Mouse (Mus musculus) forebrain, embryonic 12.5 days (tissue): ENCODE data around the gene Gm8108. TPM values are rescaled to one million over a fixed set of nuclear protein-coding genes. Genes with fewer than 3 reads are reported as not detected.
"Not testable (repeated sequence)": the region's sequence is repeated elsewhere in the genome, so short reads cannot be mapped to it uniquely, and the experiment has no call there.

ENCODE experiments used
- ATAC-seq: fragments of 200-750 bp; cut with Nextera tagmentation; 2 replicates; pipeline ENCODE4 v1.8.0; 2017; ENCODE audit warnings: moderate TSS enrichment; ENCODE audit not compliant: low FRiP score
- H3K27ac ChIP-seq: fragments of 300-500 bp; sonication (generic); 2 replicates; pipeline ENCODE4 v1.5.1; 2016; ENCODE audit warnings: mild to moderate bottlenecking
- H3K27me3 ChIP-seq: fragments of 300-500 bp; sonication (generic); 2 replicates; pipeline ENCODE4 v1.6.1; 2016; ENCODE audit warnings: mild to moderate bottlenecking
- H3K36me3 ChIP-seq: fragments of 300-500 bp; sonication (generic); replicated peaks from 2 replicates; pipeline ENCODE4 v1.6.1; 2016; ENCODE audit warnings: mild to moderate bottlenecking
- H3K4me1 ChIP-seq: fragments of 300-500 bp; sonication (generic); 2 replicates; pipeline ENCODE4 v1.6.1; 2016
- H3K4me2 ChIP-seq: fragments of 300-500 bp; sonication (generic); 2 replicates; pipeline ENCODE4 v1.6.1; 2016; ENCODE audit warnings: mild to moderate bottlenecking, moderate library complexity
- H3K4me3 ChIP-seq: fragments of 300-500 bp; sonication (generic); replicated peaks from 2 replicates; pipeline ENCODE4 v1.5.1; 2016; ENCODE audit warnings: mild to moderate bottlenecking
- H3K9ac ChIP-seq: fragments of 300-500 bp; sonication (generic); 2 replicates; pipeline ENCODE4 v1.6.1; 2016; ENCODE audit warnings: mild to moderate bottlenecking
- H3K9me3 ChIP-seq: fragments of 300-500 bp; sonication (generic); 2 replicates; pipeline ENCODE4 v1.6.1; 2016
- WGBS: fragments of 180-500 bp; shearing (Covaris S2); methylation state at CpG from one replicate; pipeline ENCODE4 v1.1.7; 2016; 5-methylcytosine and 5-hydroxymethylcytosine counted together
- polyA plus RNA-seq: library from polyadenylated mRNA; unstranded; fragments of >200 nt; fragmentation: Nextera tagmentation; extraction: Ambion mirVana; gene quantifications from 2 replicates; pipeline ENCODE4 v1.2.1, GENCODE M21; 2016

Gm8108 gene
- 1.00 and 1.1 TPM in 2 replicates for polyA plus RNA-seq

- H3K9me3 ChIP-seq, ATAC-seq, H3K4me1 ChIP-seq, H3K27ac ChIP-seq, H3K36me3 ChIP-seq, H3K27me3 ChIP-seq: not testable (repeated sequence)
- Histone ChIP-seq H3K9ac (peak within 1 kb of the TSS; percentile 42; the same call in 1 of the 2 replicates), H3K4me3 (peak within 1 kb of the TSS; percentile 46), H3K4me2 (peak within 1 kb of the TSS; percentile 60)
- WGBS, result 4% methylated on average over 35 of the region's 37 CpGs
These were observed at the start of gene Gm8108 for GRCm38 (mm10) chr14:4110426-4110825. Gene Gm8108, plus strand, starts transcription at chr14:4110526.

- not testable (repeated sequence) for H3K4me1 ChIP-seq, H3K4me3 ChIP-seq, H3K36me3 ChIP-seq, H3K4me2 ChIP-seq, ATAC-seq, H3K9me3 ChIP-seq, H3K27me3 ChIP-seq, H3K27ac ChIP-seq, H3K9ac ChIP-seq
- 76% methylated on average over 3 of the region's 3 CpGs for WGBS
These were observed 26.5 kb upstream of the Gm8108 start, which contains the start of gene Gm3115 for GRCm38 (mm10) chr14:4083820-4084219. Gene Gm3115, plus strand, starts transcription at chr14:4084120.

- H3K4me2 ChIP-seq, H3K4me1 ChIP-seq, ATAC-seq, H3K9ac ChIP-seq, H3K9me3 ChIP-seq, H3K4me3 ChIP-seq, H3K27me3 ChIP-seq, H3K27ac ChIP-seq, H3K36me3 ChIP-seq: not testable (repeated sequence)
- WGBS, result 97% methylated on average over 4 of the region's 4 CpGs
These were observed 31.3 kb downstream of the Gm8108 start for GRCm38 (mm10) chr14:4141646-4142045.

GRCm38 (mm10) chr14:4164730-4165129 lies 54.4 kb downstream of the Gm8108 start, which contains the start of gene Gm3127:
Gene Gm3127, plus strand, starts transcription at chr14:4165030.
- not testable (repeated sequence) for H3K9ac ChIP-seq, H3K36me3 ChIP-seq, H3K9me3 ChIP-seq, H3K27me3 ChIP-seq, ATAC-seq, H3K4me2 ChIP-seq, H3K27ac ChIP-seq, H3K4me1 ChIP-seq, H3K4me3 ChIP-seq
- 67% methylated on average over 1 of the region's 2 CpGs for WGBS

DNA sequence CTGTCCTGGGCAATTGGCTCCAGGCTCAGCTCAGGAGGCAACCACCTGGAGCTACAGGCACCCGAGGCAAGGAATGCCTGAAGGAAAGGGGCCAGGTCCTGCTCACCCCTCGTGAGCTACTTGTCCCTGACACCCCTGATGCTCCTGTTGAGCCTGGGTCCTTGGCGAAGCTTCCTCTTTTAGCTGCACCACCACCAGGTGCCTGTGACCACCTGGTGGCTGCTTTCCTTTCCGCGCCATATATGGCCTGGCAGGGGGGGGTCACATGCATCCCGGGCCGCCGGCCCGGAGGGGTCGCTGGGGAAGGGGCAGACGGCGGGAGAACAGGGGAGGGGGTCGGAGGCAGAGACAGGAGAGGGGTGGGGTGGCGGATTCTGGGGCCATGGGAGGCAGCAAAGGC lies 71.7 kb downstream of the Gm8108 start:
- peak overlapping the region; percentile 49 for H3K9ac ChIP-seq

More for the DNA sequence above, 71.7 kb downstream of the Gm8108 start:
- not testable (repeated sequence) for H3K27ac ChIP-seq, H3K27me3 ChIP-seq, H3K9me3 ChIP-seq, ATAC-seq, H3K4me1 ChIP-seq, H3K36me3 ChIP-seq
- Histone ChIP-seq H3K4me3 (peak overlapping the region; percentile 43), H3K4me2 (peak overlapping the region; percentile 67)
- WGBS, result 11% methylated on average over 13 of the region's 14 CpGs

Other genes starting within 250 kb of the Gm8108 start
- 0.12 TPM in 1 of 2 replicates, not detected in the other for gene Gm2916, start 226.4 kb upstream of the Gm8108 start, polyA plus RNA-seq
- not detected in 2 replicates for gene Gm3029, start 178.8 kb upstream of the Gm8108 start, polyA plus RNA-seq
- gene Gm3095, start 147.0 kb upstream of the Gm8108 start, polyA plus RNA-seq, result not detected in 2 replicates
- not detected in 2 replicates for gene Gm3099, start 112.1 kb upstream of the Gm8108 start, polyA plus RNA-seq
- 0.89 and 1.6 TPM in 2 replicates for gene Gm5796, start 86.6 kb upstream of the Gm8108 start, polyA plus RNA-seq
- not detected in 2 replicates for gene Gm3115, start 26.4 kb upstream of the Gm8108 start, polyA plus RNA-seq
- gene Gm3127, start 54.5 kb downstream of the Gm8108 start, polyA plus RNA-seq, result not detected in 2 replicates
- 1.8 and 2.1 TPM in 2 replicates for gene Gm2974, start 72.0 kb downstream of the Gm8108 start, polyA plus RNA-seq
- not detected in 2 replicates for gene Gm3138, start 139.1 kb downstream of the Gm8108 start, polyA plus RNA-seq
- not detected in 2 replicates for gene Gm3149, start 206.8 kb downstream of the Gm8108 start, polyA plus RNA-seq
- 2.0 and 2.3 TPM in 2 replicates for gene 2610042L04Rik, start 224.2 kb downstream of the Gm8108 start, polyA plus RNA-seq